Mouse (Mus musculus): ENCODE measurements around the gene Lemd1. TPM values are rescaled to one million over a fixed set of nuclear protein-coding genes. Genes with fewer than 3 reads are reported as not detected.

Gene Lemd1
- polyA plus RNA-seq, 1 experiment from 2014 or later: 0.51 TPM

GRCm38 (mm10) chr1:132195100-132195499, 3.9 kb downstream of the Lemd1 start:
- no peak for ATAC-seq (replicated peaks; ENCODE audit: low FRiP score)
- 46% methylated on average over 9 of the region's 9 CpGs for WGBS
- H3K36me3 ChIP-seq: no peaks in the 10 kb centered on the region
- H3K9ac ChIP-seq: no peak overlapping the region
- no peak overlapping the region for H3K27ac ChIP-seq
- no peak overlapping the region for H3K4me2 ChIP-seq
- H3K9me3 ChIP-seq (replicated peaks): no peaks in the 10 kb centered on the region
- H3K4me3 ChIP-seq (replicated peaks): no peak overlapping the region
- H3K4me1 ChIP-seq: peaks cover 52% of the 10 kb centered on the region
- H3K27me3 ChIP-seq: peaks cover 94% of the 10 kb centered on the region

- Histone ChIP-seq H3K36me3 (no peaks in the 10 kb centered on the region), H3K27ac (no peak overlapping the region), H3K27me3 (peaks cover 94% of the 10 kb centered on the region), H3K9me3 (replicated peaks) (no peaks in the 10 kb centered on the region), H3K9ac (no peak overlapping the region), H3K4me2 (no peak overlapping the region), H3K4me3 (replicated peaks) (no peak overlapping the region), H3K4me1 (peaks cover 46% of the 10 kb centered on the region)
- no peak for ATAC-seq (replicated peaks; ENCODE audit: low FRiP score)
- WGBS: 38% methylated on average over 5 of the region's 5 CpGs
Measured at GRCm38 (mm10) chr1:132195681-132196080, 4.5 kb downstream of the Lemd1 start.

GRCm38 (mm10) chr1:132196337-132196736, 5.1 kb downstream of the Lemd1 start:
- Histone ChIP-seq H3K9ac (no peak overlapping the region), H3K9me3 (replicated peaks) (no peaks in the 10 kb centered on the region), H3K36me3 (no peaks in the 10 kb centered on the region), H3K4me1 (peaks cover 39% of the 10 kb centered on the region), H3K27ac (no peak overlapping the region), H3K27me3 (peaks cover 92% of the 10 kb centered on the region), H3K4me2 (no peak overlapping the region), H3K4me3 (replicated peaks) (no peak overlapping the region)
- ATAC-seq (replicated peaks; ENCODE audit: low FRiP score): no peak
- 18% methylated on average over 7 of the region's 7 CpGs for WGBS

GRCm38 (mm10) chr1:132197666-132198065, 6.4 kb downstream of the Lemd1 start:
- no peak for ATAC-seq (replicated peaks; ENCODE audit: low FRiP score)
- Histone ChIP-seq H3K27ac (no peak overlapping the region), H3K4me2 (no peak overlapping the region), H3K4me3 (replicated peaks) (no peak overlapping the region), H3K9me3 (replicated peaks) (no peaks in the 10 kb centered on the region), H3K9ac (no peak overlapping the region), H3K36me3 (no peaks in the 10 kb centered on the region), H3K4me1 (peaks cover 28% of the 10 kb centered on the region), H3K27me3 (peaks cover 90% of the 10 kb centered on the region)
- 14% methylated on average over 9 of the region's 9 CpGs for WGBS

GRCm38 (mm10) chr1:132198401-132199071, 7.3 kb downstream of the Lemd1 start:
- Histone ChIP-seq H3K27ac (no peak overlapping the region), H3K36me3 (no peaks in the 10 kb centered on the region), H3K4me2 (no peak overlapping the region), H3K4me3 (replicated peaks) (no peak overlapping the region), H3K27me3 (peaks cover 90% of the 10 kb centered on the region), H3K9ac (no peak overlapping the region), H3K4me1 (peaks cover 23% of the 10 kb centered on the region), H3K9me3 (replicated peaks) (no peaks in the 10 kb centered on the region)
- no peak for ATAC-seq (replicated peaks; ENCODE audit: low FRiP score)
- 73% methylated on average over 16 of the region's 16 CpGs for WGBS

- Histone ChIP-seq H3K4me3 (replicated peaks) (no peak overlapping the region), H3K4me1 (peaks cover 22% of the 10 kb centered on the region), H3K4me2 (no peak overlapping the region), H3K27ac (no peak overlapping the region), H3K27me3 (peaks cover 88% of the 10 kb centered on the region), H3K9me3 (replicated peaks) (no peaks in the 10 kb centered on the region), H3K36me3 (no peaks in the 10 kb centered on the region), H3K9ac (no peak overlapping the region)
- ATAC-seq (replicated peaks; ENCODE audit: low FRiP score): no peak
- 70% methylated on average over 6 of the region's 6 CpGs for WGBS
Measured at GRCm38 (mm10) chr1:132199244-132199643, 8.0 kb downstream of the Lemd1 start.

GRCm38 (mm10) chr1:132199934-132200333, 8.7 kb downstream of the Lemd1 start:
- Histone ChIP-seq H3K4me2 (peak overlapping the region; percentile 24), H3K27ac (no peak overlapping the region)
- WGBS: 18% methylated on average over 12 of the region's 12 CpGs

GRCm38 (mm10) chr1:132200562-132201510, 9.6 kb downstream of the Lemd1 start:
- Histone ChIP-seq H3K27me3 (peaks cover 78% of the 10 kb centered on the region), H3K4me2 (peak overlapping the region; percentile 24), H3K4me3 (replicated peaks) (peak overlapping the region; percentile 16; the same call in 1 of the 2 replicates), H3K27ac (no peak overlapping the region), H3K36me3 (no peaks in the 10 kb centered on the region), H3K9me3 (replicated peaks) (no peaks in the 10 kb centered on the region), H3K4me1 (peaks cover 13% of the 10 kb centered on the region), H3K9ac (no peak overlapping the region)
- WGBS: 22% methylated on average over 11 of the region's 11 CpGs
- ATAC-seq (replicated peaks; ENCODE audit: low FRiP score): no peak

More at GRCm38 (mm10) chr1:132199934-132200333, 8.7 kb downstream of the Lemd1 start:
- Histone ChIP-seq H3K9me3 (replicated peaks) (no peaks in the 10 kb centered on the region), H3K27me3 (peaks cover 86% of the 10 kb centered on the region), H3K4me3 (replicated peaks) (no peak overlapping the region), H3K4me1 (peaks cover 22% of the 10 kb centered on the region), H3K9ac (no peak overlapping the region), H3K36me3 (no peaks in the 10 kb centered on the region)
- ATAC-seq (replicated peaks; ENCODE audit: low FRiP score): no peak

- Histone ChIP-seq H3K27me3 (peaks cover 76% of the 10 kb centered on the region), H3K27ac (no peak overlapping the region), H3K36me3 (no peaks in the 10 kb centered on the region), H3K9ac (no peak overlapping the region), H3K4me1 (peaks cover 9% of the 10 kb centered on the region; the same call in 1 of the 2 replicates), H3K9me3 (replicated peaks) (no peaks in the 10 kb centered on the region), H3K4me3 (replicated peaks) (no peak overlapping the region), H3K4me2 (no peak overlapping the region)
- no peak for ATAC-seq (replicated peaks; ENCODE audit: low FRiP score)
- 40% methylated on average over 4 of the region's 4 CpGs for WGBS
Measured at GRCm38 (mm10) chr1:132201511-132201860, 10.3 kb downstream of the Lemd1 start.

GRCm38 (mm10) chr1:132201936-132202335, 10.7 kb downstream of the Lemd1 start:
- H3K36me3 ChIP-seq: no peaks in the 10 kb centered on the region
- no peaks in the 10 kb centered on the region for H3K9me3 ChIP-seq (replicated peaks)
- 51% methylated on average over 2 of the region's 2 CpGs for WGBS
- ATAC-seq (replicated peaks; ENCODE audit: low FRiP score): no peak
- no peak overlapping the region for H3K4me2 ChIP-seq
- no peak overlapping the region for H3K27ac ChIP-seq
- no peak overlapping the region for H3K4me3 ChIP-seq (replicated peaks)
- peaks cover 5% of the 10 kb centered on the region; the same call in 1 of the 2 replicates for H3K4me1 ChIP-seq
- H3K27me3 ChIP-seq: peaks cover 74% of the 10 kb centered on the region
- H3K9ac ChIP-seq: no peak overlapping the region

- no peak overlapping the region for H3K4me2 ChIP-seq
- 0 out of 2 replicates have a peak, but pooled peaks cover 3% of the 10 kb centered on the region for H3K4me1 ChIP-seq
- H3K27me3 ChIP-seq: peaks cover 74% of the 10 kb centered on the region
- no peak overlapping the region for H3K4me3 ChIP-seq (replicated peaks)
- 92% methylated on average over 5 of the region's 5 CpGs for whole genome bisulfite sequencing
- no peak for ATAC-seq (replicated peaks; ENCODE audit: low FRiP score)
- H3K9me3 ChIP-seq (replicated peaks): no peaks in the 10 kb centered on the region
- no peaks in the 10 kb centered on the region for H3K36me3 ChIP-seq
- no peak overlapping the region for H3K27ac ChIP-seq
- H3K9ac ChIP-seq: no peak overlapping the region
Measured at GRCm38 (mm10) chr1:132202771-132203170, 11.5 kb downstream of the Lemd1 start.

GRCm38 (mm10) chr1:132205958-132206357, 14.7 kb downstream of the Lemd1 start:
- ATAC-seq (replicated peaks; ENCODE audit: low FRiP score): no peak
- 44% methylated on average over 5 of the region's 5 CpGs for WGBS
- no peak overlapping the region for H3K9ac ChIP-seq

More at GRCm38 (mm10) chr1:132205958-132206357, 14.7 kb downstream of the Lemd1 start:
- Histone ChIP-seq H3K4me2 (no peak overlapping the region), H3K9me3 (replicated peaks) (no peaks in the 10 kb centered on the region), H3K27me3 (peaks cover 68% of the 10 kb centered on the region), H3K4me3 (replicated peaks) (no peak overlapping the region), H3K36me3 (no peaks in the 10 kb centered on the region), H3K27ac (no peak overlapping the region), H3K4me1 (peaks cover 22% of the 10 kb centered on the region)
